Mouse (Mus musculus) left cerebral cortex, adult 9 months (tissue): ENCODE measurements around the gene Piezo1.
A peak's percentile ranks its signal among the peaks of the same experiment; 100 is the strongest.
"Not testable (repeated sequence)": the region's sequence is repeated elsewhere in the genome, so short reads cannot be mapped to it uniquely, and the experiment has no call there.

Source experiments
- DNase-seq, 2 experiments: peaks; one replicate each; pipeline ENCODE4 v3.0.0; 2022; ENCODE audit warnings: low spot score in 2 of 2

Gene Piezo1

DNA sequence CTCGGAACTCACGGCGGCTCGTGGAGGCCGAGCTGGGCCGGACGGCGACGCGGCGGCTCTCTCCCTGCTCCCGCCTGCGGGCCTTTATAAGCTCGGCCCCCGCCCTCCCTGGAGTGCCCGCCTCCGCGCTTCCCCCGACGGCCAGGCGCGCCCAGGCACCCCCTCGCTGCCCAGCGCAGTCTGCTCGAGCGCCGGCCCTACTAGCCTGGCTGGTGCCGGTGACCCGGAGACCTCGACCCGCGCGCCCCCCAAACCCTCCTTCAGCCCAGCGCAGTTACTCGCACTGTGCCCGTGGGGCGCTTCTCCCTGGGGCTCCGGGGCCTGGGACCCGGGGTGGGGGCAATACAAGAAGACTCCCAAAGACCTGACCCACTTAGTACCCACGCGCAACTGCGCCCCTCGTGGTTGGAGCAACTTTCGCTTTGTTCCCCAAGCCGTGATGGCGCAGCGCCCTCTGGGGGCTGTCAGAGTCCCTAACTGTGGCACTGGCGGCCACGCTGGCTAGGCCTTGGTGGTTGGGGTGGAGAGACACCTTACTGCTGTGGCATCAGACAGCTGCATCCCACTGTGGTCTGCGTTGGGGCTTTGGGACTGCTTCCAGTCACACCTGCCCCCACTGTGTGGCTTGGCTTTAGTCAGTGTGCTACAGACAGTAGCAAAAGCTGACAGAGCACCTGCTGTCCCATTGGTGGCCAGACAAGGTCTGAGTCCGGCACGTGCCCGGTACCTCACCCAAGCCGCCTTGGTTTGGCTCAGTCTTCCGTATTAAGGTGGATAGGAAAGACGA is at the start of gene Piezo1:
TSS of gene Piezo1 (minus strand) at position 65 of the 787 bp plus-strand sequence.
- DNase-seq, result peak in 1 of 2 experiments; percentile 82

DNA sequence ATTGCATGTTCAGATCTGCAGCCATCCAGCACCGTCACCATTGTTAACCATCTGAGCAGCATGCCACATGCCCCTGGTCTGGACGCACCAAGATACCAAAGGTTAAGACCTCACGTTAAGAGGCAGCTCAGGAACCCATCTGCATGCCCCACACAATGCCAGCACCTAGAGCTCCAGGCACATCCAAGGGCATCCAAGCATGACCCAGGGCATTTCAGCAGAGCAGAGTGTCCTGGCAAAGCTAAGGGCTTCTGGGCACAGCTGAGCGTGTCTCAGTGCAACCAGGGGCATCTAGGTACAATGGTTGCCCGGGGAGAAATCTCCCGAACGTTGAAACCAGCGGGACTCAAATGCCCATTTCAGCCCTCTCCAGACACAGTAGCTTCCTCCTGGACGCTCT is 49.5 kb upstream of the Piezo1 start:
- no peak for DNase-seq

DNA sequence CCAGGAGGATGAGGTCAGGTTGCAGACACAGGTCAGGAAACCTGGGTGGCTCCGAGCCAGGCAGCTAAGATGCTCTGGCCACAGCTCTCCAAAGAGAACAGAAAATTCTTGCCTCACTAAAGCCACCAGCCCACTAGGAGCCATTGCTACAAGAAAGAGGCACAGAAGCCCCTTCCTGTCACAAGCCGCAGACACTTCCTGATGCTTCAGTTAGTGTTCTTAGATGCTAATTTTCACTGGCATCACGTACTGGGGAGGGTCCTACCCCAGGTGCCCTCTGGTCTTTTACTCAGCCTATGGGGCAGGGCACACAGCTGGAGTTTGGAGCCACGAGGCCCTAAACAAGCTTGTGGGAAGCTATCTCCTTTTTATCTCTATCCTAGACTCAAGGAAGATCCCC is 44.9 kb upstream of the Piezo1 start:
- no peak for DNase-seq

DNA sequence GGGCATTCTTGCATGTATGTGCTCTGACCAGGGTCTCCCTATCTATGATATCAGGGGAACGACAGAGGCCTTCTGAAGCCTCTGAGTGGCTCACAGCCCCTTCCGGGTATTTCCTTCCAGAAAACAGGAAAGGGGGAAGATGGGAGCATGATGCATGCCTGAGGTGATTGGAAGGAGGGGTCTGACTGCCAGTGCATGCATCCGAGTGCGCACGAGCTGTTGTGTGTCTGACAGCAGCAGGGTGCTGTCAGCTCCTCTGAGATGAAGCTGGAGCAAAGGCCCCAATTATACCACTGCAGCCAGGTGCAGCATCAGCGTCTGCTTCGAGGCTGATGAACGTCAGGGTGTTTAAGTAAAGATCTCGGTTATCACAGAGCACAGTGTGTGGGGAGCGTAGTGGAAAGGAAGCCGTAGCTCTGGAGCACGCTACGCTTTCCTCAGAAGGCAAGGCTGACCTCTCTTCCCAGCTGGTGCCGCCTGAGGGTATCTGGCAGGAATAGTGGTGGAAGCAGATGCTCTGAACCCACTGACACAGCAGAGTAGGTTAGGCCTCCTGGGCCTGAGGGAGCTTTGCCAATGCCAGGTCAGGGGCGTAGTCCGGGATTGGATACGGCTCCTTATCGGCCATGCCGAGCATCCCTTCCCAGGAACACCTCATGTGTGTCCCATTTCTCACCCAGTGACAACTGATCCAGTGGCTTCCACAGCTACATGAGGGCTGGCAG is 42.8 kb upstream of the Piezo1 start:
- DNase-seq, result no peak

DNA sequence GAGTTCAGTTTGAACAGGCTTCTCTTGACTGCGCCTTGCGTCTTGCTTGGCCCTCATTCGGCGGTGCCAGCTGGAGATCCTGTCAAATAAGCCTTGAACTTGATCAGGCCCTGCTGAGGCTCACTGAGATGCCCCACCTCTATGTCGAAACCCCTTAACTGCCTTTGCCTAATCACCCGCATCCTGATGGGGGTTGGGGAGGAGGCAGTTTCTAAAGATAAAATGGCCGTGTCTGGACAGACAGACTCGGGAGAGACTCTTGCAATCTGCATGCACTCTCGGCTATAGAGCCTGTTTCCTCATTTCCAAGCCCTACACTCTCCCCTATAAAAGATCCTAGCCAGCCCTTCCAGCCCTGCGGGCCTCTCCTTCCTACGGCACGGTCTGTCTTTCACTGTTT is 42.1 kb upstream of the Piezo1 start:
- no peak for DNase-seq

DNA sequence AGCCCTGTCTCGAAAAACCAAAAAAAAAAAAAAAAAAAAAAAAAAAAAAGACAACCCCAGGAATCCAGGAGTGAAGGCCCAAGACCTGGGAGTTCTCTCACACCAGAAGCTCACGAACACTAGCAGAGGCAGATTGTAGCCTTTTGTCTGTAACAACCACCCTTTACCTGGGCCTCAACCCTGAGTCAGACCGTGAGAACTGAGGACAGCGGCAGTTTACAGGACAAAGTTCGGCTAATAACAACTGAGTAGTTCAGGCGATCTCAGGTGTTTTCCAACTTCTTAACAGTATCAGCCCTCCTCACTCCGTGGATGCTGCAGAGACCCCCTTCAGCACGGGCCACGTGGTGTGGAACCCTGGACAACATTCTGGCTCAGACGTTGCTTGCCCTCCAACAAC is 35.6 kb upstream of the Piezo1 start:
- no peak for DNase-seq

DNA sequence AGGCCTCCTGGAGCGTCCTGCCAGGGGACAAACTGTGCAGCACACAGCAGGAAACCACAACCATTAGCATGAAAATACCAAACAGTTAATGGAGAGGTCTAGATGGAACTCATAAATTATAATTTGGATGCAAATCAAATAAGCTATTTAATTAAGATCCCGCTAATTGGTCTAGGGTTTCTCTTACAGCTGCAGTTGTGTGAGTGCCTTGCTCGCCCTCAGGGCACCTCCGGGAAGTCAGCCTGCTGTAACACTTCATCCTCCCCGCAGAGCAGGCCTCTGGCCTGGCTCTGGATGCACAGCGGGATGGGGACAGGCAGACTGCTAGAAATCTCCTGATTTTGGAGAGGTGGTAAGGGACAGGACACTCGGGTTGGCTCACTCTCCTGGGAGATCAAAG is 35.0 kb upstream of the Piezo1 start:
- no peak for DNase-seq

DNA sequence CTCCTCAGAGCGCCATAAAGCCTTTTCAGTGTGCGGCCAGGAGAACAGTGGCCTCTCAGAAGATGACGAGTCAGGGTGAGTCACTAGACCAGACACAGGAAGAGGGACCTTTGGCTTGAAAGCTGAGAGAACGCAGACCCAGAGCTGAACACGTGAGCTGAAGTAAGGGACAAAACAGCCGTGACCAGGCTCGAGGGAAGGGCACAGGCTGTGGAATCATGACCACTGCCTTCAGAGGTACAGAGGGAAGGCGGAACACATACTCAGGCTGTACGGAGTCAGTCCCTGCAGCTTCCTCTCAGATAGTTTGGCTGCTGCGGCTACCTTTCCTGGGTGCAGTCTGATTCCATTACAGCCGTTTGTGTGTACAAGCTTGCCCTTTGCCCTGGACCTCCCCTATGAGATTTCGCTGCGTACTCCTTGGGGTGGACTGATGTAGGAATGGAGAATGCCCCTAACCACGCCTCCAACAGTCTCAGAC is 34.3 kb upstream of the Piezo1 start:
- no peak for DNase-seq

DNA sequence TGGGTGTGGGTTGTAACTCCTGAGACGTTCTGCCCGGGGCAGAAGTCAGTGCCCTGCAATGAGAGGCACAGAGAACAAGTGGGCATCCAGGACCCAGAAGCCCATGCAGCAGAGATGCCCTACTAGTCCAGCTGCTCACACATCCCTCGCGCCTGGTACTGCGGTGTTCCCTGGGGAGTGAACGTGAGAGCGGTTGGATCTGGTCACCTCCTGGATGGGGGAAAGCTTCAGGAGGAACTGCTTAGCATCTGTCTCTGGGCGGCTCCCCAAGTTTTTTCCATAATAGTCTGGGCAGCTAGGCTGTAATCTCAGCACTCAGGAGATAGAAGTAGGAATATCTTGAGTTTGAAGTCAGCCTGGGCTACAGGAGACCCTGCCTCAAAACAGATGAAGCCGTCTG is 33.9 kb upstream of the Piezo1 start:
- no peak for DNase-seq

DNA sequence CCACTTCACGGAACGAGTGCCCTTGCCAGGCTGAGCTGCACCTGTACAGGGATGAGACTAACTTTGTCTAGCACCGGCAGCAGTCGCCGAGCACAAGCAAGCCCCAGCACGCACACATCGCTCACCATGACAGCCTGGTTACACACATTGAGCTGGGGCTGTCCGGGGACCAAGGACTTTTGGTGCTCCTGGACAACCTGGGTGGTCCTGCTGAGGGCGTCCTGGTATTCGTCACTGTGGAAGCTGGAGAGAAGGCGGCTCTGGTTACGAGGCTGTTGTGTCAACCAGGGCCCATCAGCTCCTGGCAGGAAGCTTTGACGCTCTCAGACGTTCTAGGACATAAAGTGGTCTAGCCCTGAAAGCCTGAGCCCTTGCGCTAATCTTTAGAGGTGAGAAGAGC is 29.8 kb upstream of the Piezo1 start:
- no peak for DNase-seq

DNA sequence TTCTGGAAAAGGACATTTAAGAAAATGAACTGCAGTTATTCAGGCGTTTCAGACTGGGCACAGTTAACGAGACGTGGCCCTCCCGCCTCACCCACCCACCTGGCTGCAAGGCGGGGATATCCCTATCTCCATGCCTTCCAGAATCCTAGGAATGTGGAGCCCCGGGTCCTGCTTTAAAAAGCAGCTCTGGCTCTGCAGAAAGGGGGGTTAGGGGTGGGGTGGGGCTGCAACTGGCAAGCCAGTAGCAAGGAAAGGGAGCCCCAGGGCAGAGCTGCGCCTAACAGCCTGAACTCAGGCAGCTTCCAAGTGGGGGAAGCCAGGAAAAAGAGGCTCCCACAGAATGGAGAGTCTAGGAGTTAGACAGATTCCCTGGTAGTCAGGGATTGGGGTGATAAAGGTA is 28.1 kb upstream of the Piezo1 start:
- DNase-seq, result no peak

DNA sequence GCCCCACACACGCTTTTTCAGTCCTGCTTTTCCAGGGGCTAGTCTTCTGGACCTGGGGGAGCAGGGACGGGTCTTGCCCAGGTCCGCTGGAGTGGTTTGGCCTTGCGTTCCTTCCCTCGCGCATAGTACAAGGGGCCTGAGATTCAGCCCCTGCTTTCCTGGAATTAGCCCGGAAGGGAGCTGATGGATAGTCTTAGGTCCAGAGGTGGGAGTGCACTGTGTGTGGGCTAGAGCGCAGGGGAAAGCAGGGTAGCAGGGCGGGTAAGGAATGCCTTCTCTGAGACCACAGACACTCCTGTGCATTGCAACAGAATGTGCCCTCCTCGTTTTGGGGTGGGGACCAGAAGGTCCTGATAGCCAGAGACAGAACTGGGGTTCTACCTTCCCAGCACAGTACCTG is 26.0 kb upstream of the Piezo1 start:
- DNase-seq, result no peak

DNA sequence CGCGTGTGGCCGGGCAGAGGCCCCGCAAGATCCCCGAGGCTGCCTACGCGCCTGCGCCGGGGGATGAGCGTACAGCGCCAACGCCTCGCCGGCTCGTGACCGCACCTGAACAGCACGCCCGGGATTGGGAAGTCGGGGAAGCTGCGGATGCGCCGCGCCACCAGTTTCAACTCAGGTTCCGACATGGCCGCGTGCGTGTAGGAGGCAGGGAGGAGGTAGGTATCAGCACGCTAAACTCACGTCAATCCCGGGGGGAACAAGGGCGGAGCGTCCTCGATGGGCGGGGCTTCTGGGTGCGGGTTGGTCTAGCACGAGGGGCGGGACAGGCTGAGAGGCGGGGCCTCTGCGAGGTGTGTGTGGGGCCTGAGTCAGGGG is 25.5 kb upstream of the Piezo1 start, which contains the start of gene Aprt:
TSS of gene Aprt (minus strand) at position 262 of the 375 bp plus-strand sequence.
- DNase-seq, result peak; percentile 87 to 95

DNA sequence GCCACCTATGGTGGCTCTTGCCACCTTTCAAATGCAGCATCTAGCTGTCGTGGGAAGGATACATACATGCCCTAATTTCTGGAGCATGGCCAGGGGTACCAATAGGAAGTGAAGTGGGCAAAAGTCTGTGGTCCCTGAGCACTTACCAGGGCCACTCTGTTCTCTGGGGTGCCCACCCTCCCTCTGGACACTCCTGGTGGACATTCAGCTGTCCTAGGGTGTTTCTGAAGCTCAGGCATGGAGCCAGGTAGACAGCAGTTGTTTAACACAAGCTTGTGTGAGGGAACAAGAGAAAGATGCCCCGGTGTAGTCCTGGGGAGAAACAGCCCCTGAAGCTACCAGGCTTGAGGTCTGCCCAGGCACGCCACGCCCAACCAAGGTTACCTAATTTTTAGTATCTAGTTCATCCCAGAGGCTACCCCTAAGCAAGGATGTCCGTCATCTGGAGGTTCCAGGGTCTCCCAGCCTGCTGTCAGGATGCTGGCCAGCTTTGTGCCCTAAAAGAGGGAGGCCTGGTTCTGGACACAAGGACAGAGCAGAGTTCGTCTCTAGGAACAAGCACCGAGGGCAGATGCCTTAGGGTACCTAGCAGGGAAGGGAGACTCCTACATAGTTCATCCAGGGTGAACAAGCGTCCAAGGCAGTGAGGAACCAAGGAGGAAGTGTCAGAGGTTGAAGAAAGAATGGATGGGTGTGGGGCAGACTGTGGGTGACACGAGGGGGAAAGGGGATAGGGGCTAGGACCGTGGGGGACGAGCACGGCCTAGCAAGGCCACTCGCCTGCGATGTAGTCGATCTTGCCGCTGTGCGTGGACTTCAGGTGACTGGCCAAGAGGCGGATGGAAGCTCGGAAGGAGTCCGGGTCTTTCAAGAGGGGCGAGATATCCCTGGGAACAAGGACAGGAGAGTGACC is 24.9 kb upstream of the Piezo1 start:
- DNase-seq, result no peak

DNA sequence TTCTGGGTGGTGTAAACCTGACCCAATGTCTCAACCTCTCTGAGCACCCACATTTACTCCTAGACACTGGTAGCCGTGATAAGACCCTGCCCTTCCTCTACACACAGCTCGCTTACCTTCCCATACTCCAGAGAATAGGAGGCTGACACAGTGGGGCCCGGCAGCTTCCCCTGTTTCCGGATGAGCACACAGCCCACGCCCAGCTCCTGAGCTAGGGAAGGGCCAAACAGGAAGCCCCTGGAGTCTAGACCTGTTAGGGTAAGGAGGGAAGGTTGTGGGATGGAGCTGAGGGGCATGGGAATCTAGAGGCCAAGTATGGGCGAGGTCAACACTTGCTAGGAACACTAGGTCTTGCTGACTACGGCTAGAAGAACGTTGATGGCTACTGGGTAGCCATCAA is 24.2 kb upstream of the Piezo1 start:
- DNase-seq, result no peak

DNA sequence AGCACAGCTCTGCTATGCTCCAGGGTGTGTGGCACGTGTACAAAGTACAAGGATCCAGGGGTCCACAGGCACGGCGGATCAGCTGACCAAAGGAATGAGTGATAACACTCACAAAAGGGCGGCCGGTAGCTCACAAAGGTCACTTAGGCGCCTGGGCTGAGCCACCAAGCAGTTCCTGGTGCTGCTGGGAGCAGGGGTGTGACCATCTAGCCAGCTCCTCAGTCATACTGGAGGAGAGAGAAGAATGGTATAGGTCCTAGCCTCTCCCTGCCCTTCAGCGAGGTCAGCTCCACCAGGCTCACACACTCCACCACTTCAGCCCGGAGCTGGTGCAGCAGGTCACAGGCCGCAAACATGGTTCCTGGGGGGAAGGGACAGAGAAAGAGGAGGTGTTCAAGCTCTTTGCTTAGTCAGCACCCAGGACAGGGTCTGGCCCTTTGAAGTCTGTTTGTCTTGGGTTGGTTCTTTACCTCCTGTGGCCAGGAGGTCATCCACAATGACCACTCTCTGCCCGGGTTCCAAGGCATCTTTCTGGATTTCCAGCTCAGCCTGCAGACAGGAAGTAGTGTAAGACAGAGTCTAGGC is 23.6 kb upstream of the Piezo1 start:
- DNase-seq, result no peak

DNA sequence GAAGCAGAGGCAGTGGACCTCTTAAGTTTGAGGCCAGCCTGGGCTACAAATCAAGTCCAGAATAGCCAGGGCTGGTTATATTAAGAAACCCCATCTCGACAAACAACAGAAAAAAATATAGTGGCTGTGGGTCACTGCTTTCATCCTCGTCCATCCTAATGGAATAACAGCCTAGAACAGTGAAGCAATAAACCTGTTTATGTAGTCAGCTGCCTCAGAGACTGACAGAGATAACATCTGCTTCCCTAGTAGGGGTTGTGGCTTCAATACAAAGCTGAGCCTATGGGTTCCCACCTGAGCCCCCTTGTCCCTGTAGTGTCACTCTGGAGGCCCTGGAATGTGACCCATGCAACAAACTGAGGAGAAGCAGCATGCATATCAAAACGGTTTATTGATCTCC is 23.1 kb upstream of the Piezo1 start:
- no peak for DNase-seq

DNA sequence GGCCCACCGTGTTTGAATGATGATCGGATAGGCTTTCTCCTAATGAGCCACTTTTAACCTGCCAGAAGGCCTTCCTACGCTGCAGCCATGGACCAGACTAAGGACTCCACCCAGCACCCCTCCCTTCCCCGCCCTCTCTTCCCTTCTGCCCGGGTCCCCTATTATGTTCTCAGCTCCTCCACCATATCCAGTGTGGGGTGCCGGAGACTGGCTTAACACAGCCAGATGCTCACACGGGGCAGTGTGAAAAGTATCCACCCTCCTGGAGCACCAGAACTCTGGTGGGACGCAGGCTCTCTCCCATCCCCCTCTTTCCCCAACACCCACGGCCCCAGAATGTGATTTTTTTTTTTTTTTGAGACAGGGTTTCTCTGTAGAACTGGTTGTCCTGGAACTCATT is 22.4 kb upstream of the Piezo1 start:
- DNase-seq, result no peak

DNA sequence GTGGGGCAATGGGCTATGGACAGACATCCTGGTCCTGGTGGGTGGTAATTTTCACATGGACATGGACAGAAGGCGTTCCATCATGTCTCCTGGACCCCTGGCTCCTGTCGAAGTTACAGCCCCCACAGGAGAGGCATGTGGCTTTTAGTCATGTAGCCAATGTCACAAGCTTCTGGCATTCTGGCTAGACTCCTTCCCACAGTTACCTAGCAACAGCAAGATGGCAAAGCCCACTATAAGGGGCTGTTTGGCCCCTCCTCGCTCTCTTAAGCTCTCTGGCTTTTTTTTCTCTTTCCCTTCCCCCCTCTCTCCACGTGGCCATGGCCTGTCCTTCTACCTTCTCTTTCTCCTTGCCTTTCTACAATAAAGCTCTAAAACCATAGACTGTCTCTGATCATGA is 22.0 kb upstream of the Piezo1 start:
- not testable (repeated sequence) for DNase-seq

DNA sequence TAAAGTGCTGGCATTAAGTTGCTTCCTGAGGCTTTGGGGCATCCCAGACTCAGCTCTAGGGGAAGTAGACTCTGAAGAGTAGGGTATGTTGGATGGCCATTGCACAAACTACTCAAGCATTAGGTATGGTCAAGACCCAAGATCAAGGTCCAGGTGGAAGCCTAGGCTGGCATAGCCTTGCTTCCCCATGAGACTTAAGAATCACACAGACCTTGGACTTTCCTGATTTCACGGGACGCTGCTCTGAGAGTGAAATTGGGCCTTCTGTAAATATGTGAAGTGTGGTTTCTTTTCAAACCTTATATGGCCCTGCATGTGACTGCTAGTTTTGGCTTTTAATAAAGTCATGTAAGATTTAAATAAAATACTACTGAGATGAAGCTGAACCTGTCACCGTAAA is 21.6 kb upstream of the Piezo1 start:
- no peak for DNase-seq

DNA sequence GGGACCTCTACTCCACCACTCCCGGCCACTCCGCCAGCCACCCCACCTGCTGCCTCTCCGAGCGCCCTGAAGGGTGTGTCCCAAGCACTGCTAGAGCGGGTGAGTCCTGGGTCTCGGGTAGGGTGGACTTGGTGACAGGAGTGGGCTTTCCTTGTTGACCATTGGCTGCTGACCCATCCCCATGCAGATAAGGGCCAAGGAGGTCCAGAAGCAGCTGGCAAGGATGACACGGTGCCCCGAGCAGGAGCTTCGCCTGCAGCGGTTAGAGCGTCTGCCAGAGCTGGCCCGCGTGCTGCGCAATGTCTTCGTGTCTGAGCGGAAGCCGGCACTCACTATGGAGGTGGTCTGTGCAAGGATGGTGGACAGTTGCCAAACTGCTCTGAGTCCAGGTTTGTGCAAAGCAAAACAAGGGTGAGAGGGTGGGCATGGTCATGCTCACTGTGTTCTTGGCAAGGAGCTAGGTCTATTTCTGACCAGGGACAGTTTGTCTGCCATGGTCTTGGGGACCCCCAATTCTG is 20.7 kb upstream of the Piezo1 start:
- no peak for DNase-seq

DNA sequence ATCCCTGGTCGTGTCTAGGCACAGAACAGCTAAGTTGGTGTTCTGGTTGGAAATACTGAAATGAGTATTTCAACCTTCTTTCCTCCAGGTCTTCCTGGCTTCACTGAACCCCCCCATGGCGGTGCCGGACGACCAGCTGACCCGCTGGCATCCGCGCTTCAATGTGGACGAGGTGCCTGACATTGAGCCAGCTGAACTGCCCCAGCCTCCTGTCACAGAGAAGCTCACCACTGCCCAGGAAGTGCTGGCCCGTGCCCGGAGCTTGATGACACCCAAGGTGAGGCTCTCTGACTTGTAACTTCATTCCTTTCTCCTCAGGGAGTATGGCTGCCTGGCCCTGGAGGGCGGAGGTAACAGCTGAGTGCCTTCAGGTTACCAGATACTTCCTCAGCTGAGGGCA is 20.0 kb upstream of the Piezo1 start:
- DNase-seq, result no peak
